Mouse (Mus musculus) layer of hippocampus, adult 11-12 months (tissue): ENCODE measurements around the gene Fat3.
A peak's percentile ranks its signal among the peaks of the same experiment; 100 is the strongest.

Experiments
- DNase-seq: peaks from one replicate; pipeline ENCODE4 v3.0.0; 2022; ENCODE audit warnings: low spot score

The Fat3 gene

GRCm38 (mm10) chr9:16256577-16257207 is 244.4 kb downstream of the Fat3 start:
- DNase-seq = no peak

- no peak for DNase-seq
Observed at GRCm38 (mm10) chr9:16246741-16247140, 254.3 kb downstream of the Fat3 start.

DNA sequence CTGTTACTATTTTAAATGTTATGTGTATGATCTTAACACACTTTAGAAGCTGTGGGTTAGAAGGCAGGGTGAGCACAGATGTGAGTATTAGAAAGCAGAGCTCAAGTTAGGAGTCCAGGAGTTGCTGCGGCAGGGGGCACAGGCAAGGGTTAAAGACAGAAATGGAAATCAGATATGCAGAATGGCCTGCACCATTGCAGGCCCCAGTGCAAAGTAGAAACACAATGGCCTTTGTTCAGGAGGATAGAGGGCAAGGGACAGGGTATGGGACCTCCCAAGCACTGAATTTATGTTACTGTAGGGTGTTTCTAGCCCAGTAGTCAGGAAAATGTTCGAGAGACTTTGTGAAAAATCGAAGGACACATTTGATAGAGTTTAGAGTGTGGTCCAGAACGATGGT is 269.5 kb downstream of the Fat3 start:
- no peak for DNase-seq

GRCm38 (mm10) chr9:16228919-16229318 is 272.2 kb downstream of the Fat3 start:
- no peak for DNase-seq

DNA sequence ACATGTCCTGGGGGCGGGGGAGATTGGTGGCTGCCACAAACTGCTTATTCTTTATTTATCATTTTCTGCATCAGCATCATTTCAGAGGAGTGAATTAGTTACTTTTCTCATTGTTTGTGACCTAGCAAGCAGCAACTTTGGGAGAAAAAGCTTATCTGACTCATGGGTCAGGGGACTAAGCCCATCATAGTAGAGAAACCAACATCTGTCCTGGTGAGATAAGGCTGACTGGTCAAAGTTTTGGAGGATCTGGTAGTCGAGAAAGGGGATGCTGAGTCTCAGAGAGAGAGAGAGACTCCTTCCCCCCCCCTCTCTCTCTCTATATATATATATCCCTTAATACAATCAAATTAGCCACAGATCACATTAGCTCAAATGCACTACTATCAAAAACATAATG is 273.7 kb downstream of the Fat3 start:
- DNase-seq = no peak

GRCm38 (mm10) chr9:16226545-16226944 is 274.5 kb downstream of the Fat3 start:
- no peak for DNase-seq

DNA sequence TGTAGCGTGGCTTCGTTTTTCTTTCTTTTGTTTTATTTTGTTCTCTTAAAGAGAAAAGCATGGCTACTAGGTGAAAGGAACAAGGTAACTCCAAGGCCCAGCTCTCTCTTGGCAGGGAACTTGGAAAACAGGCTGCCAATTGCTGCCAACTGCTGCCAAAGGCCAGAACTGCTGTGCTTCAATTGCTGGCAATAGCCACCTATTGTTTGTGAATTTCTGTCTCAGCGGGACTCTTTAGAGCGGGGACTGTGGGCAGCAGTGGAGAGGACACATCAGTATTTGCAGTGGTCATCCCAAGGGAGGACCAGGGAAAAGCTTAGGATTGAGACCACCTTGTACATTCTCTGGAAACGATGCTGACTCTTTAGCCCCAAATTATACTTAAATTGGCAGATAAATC is 279.2 kb downstream of the Fat3 start:
- peak; percentile 45 for DNase-seq

DNA sequence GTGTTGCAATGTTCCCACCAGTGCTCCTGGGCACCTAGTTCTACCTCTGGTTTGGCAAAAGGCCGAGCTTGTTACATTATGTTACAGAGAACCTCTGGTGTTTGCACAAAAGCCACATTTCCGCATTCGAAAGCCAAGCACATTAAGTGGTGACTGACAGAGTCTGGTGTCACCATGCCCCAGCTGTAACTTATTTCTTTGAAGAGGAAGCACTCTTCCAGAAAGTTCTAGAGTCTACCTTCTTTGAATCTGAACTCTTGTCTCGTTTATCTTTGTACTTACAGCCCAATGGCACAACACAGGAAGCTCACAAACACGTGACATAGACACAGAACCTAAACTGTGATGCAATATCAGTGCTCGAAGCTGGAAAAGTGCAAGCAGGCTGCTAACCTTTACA is 284.9 kb downstream of the Fat3 start:
- peak; percentile 44 for DNase-seq

- DNase-seq = peak; percentile 74
Observed at GRCm38 (mm10) chr9:16214731-16215681, 286.1 kb downstream of the Fat3 start.

- DNase-seq = no peak
Observed at GRCm38 (mm10) chr9:16213324-16213723, 287.8 kb downstream of the Fat3 start.

DNA sequence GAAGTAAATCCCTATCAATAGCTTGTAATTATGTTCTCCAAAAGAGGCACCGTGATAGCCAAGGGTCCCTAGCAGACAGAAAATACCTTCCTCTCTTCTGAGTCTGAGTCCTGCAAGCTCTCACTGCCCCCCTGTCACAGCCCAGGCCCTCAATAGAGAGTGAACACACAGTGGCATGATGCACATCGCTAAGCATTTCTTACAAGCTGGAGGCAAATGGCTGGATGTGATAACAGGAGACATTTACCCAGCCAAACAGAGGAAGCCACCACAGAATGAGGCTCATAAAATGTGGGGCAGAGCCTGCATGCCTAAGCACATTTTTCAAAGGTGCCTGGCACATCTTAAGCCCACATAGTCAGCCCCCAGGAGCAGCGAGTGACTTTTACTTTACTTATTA is 288.5 kb downstream of the Fat3 start:
- no peak for DNase-seq

DNA sequence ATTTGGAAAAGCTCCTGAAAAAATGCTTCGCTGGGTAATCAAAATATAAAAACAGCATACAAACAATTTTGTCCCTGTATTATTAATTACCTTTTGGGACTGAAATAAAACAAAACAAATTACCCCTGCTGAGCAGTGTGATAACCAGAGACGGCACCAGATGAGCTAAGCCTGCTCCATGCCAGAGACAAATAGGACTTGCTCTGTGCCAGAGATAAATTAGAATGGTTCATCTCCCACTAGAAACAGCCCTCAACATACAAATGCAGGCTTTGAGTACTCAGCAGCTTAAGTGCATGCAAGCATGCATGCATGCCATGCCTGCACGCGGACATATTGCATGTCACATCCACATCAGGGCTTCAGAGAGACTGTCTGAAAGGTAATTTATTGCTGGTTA is 288.9 kb downstream of the Fat3 start:
- DNase-seq = no peak

DNA sequence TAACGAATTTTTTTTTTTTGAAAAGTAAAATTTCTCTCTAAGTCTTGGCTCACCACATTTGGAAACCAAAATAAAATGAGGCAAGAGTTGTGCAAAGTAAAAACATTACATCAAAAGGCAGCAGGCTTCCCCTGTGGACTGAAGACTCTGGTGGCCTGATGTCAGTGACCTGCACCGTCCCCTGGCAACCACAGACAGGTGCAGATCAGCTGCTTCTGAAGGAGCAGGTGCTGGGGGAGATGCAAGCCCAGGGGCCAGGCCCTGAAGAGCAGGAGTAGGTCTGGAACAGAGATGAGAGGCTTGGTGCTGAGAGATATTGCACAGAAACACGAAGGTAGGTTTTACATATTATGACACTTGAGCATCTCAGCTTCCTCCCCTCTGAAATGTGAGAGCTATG is 289.6 kb downstream of the Fat3 start:
- DNase-seq = no peak

GRCm38 (mm10) chr9:16202296-16202695 is 298.8 kb downstream of the Fat3 start:
- DNase-seq = no peak

DNA sequence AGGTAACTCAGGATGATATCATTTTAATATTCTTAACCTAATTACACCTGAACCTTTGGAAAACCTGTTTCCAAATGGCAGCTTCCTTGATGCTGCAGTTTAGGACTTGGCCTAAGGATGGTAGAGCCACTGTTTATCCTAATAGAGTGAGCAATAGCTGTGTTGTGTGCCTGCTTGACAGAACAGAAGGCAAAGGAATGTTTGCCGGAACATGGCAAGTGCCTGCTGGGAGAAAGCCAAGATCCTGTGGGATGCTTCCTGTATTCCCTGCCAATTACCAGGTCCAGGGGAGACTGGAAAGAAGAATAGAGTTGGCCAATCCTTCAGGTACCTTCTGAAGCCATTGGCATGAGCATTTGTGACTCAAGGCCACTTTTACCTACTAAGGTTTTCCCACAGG is 300.1 kb downstream of the Fat3 start:
- peak; percentile 20 for DNase-seq

GRCm38 (mm10) chr9:16186461-16186860 is 314.6 kb downstream of the Fat3 start:
- DNase-seq = no peak

DNA sequence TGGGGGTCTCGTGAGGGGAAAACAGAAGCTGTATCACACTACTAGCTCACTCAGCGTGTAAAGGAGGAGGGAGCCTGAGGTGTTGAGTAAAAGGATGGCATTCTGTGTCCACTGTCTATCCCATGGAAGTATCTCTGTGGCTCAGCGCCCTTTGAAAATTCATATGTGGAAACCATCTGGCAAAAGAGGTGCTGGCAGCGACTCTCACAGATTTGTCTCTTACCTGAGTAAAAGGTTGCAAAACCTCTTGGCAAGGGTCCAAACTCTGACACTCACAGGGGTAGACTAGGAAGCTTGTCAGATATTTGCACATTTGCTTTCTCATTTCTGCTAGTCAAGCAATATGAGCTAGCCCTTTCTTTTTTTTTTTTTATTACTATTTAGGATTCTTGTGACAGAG is 331.8 kb downstream of the Fat3 start:
- DNase-seq = no peak

DNA sequence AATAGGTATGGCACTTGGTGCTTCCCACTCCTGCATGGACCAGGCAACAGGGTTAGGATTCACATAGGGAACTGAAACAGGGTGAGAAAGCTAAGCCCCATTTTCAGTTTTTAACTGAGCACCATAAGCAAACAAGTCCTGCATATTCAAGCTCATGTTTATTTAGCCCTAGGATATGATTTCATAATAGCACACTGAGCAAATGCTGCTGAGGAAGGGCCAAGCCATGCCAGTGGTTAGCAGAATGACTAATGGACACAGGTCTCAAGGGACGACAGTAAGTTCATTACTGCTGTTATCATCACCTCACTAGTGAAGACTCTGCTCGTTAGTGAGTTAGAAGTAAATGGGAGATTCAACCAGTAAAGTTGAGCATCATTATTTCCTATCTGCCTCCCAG is 333.0 kb downstream of the Fat3 start:
- DNase-seq = no peak

- no peak for DNase-seq
Observed at GRCm38 (mm10) chr9:16159366-16159765, 341.7 kb downstream of the Fat3 start.

GRCm38 (mm10) chr9:16153580-16153930 is 347.5 kb downstream of the Fat3 start:
- DNase-seq = no peak

GRCm38 (mm10) chr9:16152756-16153579 is 348.1 kb downstream of the Fat3 start:
- DNase-seq = no peak

- DNase-seq = no peak
Observed at GRCm38 (mm10) chr9:16150046-16150445, 351.0 kb downstream of the Fat3 start.

GRCm38 (mm10) chr9:16147735-16148134 is 353.4 kb downstream of the Fat3 start:
- DNase-seq = no peak
